Mouse (Mus musculus): ENCODE data around the gene Rab13. TPM values are rescaled to one million over a fixed set of nuclear protein-coding genes. Genes with fewer than 3 reads are reported as not detected.

The Rab13 gene
- polyA plus RNA-seq, 1 experiment from 2014 or later: 3.7 TPM

DNA sequence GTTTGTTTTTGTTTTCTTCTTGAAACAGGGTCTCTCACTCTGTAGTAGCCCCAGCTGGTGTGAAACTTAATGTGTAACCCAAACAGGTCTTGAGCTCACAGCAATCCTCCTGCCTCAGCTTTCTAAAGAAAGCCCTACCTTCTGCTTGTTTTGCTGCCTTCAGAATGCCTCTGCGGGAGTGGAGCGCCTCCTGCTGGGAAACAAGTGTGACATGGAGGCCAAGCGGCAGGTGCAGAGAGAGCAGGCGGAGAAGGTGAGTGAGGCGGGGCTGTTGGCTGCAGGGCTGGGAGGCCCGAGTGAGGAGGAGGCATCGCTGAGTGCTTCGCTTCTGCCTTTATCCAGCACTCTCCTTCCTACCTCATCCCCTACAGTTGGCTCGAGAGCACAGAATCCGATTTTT lies 10.8 kb downstream of the Rab13 start:
- no peak overlapping the region for H3K4me3 ChIP-seq (replicated peaks)
- no peak overlapping the region for H3K9ac ChIP-seq
- peaks cover 33% of the 10 kb centered on the region for H3K4me1 ChIP-seq (replicated peaks)
- H3K4me2 ChIP-seq: no peak overlapping the region
- H3K27ac ChIP-seq (replicated peaks): no peak overlapping the region
- no peaks in the 10 kb centered on the region for H3K27me3 ChIP-seq
- H3K9me3 ChIP-seq (replicated peaks): no peaks in the 10 kb centered on the region
- no peaks in the 10 kb centered on the region for H3K36me3 ChIP-seq (replicated peaks)
- WGBS (ENCODE audit: insufficient replicate concordance): 69% methylated on average over 10 of the region's 10 CpGs
- no peak for ATAC-seq (ENCODE audit: insufficient read depth)

DNA sequence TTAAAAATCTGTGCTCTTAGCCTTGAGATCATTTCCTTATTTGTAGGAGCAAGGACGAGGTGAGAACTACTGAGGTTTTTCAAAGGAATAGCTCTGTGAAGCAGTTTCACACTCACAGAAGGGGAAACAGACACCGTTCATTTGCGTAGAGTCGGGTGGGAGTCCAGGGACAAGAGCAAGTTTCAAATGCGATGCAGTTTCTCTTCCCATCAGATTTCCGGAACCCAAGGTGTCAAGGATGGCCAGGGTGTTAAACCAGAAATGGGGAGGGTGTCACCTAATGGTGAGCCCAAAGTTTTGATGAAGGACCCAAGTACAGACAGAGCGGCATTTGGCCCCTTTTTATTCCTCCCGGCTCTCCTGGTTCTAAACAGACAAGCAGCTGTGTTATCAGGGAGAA lies 17.6 kb downstream of the Rab13 start:
- H3K4me2 ChIP-seq: peak overlapping the region; percentile 91
- no peaks in the 10 kb centered on the region for H3K27me3 ChIP-seq
- peaks cover 24% of the 10 kb centered on the region for H3K36me3 ChIP-seq (replicated peaks)
- H3K9me3 ChIP-seq (replicated peaks): no peaks in the 10 kb centered on the region
- peak overlapping the region; percentile 85 for H3K27ac ChIP-seq (replicated peaks)
- ATAC-seq (ENCODE audit: insufficient read depth): no peak
- H3K4me1 ChIP-seq (replicated peaks): peaks cover 20% of the 10 kb centered on the region
- 6% methylated on average over 8 of the region's 8 CpGs for WGBS (ENCODE audit: insufficient replicate concordance)
- H3K9ac ChIP-seq: peak overlapping the region; percentile 72
- peak overlapping the region; percentile 79 for H3K4me3 ChIP-seq (replicated peaks)

DNA sequence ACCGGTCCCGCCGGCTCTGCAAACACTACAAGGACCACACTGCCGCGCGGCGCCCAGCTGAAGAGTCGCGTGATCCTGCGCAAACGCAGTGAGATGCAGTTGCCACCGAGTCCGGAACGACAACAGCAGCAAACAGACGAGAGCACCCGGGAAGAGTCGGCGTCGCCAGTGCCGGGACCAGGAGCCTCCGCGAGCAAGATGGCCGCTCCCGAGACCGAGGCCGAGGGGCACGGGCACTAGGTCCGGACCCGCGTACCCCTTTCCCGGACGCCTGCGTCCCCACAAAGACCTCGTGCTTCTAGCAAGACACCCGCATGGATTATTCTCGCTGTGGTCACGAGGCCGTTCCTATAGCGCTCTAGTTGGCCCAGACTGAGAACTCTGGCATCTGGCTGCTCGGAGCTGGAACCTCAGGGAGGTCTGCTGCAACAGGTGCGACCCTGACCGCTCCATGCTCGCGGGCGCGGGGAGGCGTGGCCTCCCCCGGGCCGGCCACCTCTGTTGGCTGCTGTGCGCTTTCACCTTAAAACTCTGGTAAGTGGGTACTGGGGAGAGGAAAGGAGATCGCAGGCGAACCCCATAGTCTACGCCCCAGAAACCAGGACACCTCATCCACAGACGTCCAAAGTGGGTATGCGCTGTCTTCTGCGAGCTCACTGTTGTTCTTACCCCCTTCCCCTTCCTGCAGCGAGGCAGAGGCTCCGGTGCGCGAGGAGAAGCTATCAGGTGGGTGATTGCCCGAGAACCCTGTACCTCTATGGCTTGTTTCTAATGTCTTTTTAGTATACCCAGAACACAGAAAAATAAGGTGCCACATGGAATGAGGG lies 18.2 kb downstream of the Rab13 start, which contains the start of gene Jtb:
Gene Jtb, plus strand, starts transcription at position 91 of the 827 bp plus-strand sequence.
- Histone ChIP-seq H3K9me3 (replicated peaks) (no peaks in the 10 kb centered on the region), H3K27ac (replicated peaks) (peak within 1 kb of the TSS; percentile 85), H3K4me2 (peak within 1 kb of the TSS; percentile 91), H3K4me1 (replicated peaks) (peaks cover 20% of the 10 kb centered on the region), H3K9ac (peak within 1 kb of the TSS; percentile 72), H3K27me3 (no peaks in the 10 kb centered on the region), H3K36me3 (replicated peaks) (peaks cover 29% of the 10 kb centered on the region), H3K4me3 (replicated peaks) (peak within 1 kb of the TSS; percentile 79)
- ATAC-seq (ENCODE audit: insufficient read depth): peak; percentile 94
- under 1% methylated on average over 61 of the region's 61 CpGs for WGBS (ENCODE audit: insufficient replicate concordance)

DNA sequence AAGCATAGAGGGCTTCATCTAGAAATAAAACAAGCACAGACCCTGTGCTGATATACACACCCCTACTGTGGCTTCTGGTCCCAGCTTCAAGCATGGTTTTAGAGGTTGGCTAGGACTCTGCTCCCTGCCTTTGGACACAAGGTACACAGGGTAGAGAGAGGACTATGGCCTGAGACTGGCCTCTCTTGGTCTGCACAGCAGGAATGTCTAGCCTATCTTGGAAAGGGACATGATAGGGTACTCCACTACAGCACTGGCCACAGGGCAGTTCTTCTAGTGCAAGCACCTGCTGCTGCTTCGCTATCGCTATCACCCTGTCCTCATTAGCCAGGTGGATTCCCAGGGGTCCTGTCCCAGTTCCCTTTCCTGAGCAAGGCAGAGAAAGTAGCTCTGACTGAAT lies 27.8 kb downstream of the Rab13 start:
- no peak overlapping the region for H3K9ac ChIP-seq
- 71% methylated on average over 2 of the region's 2 CpGs for WGBS (ENCODE audit: insufficient replicate concordance)
- no peaks in the 10 kb centered on the region for H3K27me3 ChIP-seq
- H3K27ac ChIP-seq (replicated peaks): no peak overlapping the region
- no peaks in the 10 kb centered on the region for H3K9me3 ChIP-seq (replicated peaks)
- 0 out of 2 replicates have a peak, but pooled peaks cover 3% of the 10 kb centered on the region for H3K36me3 ChIP-seq (replicated peaks)
- peak; percentile 51 for ATAC-seq (ENCODE audit: insufficient read depth)
- H3K4me1 ChIP-seq (replicated peaks): peaks cover 30% of the 10 kb centered on the region
- no peak overlapping the region for H3K4me3 ChIP-seq (replicated peaks)
- H3K4me2 ChIP-seq: no peak overlapping the region

DNA sequence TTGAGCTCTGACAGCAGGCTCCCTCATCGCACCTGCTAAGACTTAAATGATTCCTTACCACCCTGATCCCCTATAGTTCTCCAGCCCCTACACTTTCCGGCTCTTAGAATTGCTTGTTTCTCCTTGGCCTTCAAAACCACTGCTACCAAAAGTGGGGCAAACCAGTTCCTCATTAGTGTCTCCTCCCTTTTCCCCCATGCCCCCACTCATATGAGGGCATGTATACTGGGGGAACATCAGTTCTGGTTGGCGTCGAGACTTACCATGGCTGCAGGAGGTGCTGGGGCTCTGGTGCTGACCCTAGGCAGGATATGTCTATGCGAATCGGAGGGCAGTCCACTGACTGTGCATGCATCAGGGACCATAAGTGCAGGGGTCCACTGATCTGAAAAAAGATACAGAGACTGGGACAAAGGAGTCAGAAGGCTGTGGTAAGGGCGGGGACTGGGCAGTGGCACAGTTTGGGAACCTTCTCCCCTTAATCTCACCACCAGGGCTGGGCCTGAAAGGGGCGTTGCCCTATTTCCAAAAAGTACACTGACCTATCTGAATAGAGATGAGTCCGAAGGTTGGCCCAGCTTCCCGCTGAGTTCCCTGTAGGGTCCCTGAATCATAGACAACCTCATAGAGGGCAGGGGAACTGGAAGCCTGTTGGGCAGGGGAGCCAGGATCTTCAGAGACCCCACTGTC lies 28.3 kb downstream of the Rab13 start:
- WGBS (ENCODE audit: insufficient replicate concordance): 55% methylated on average over 10 of the region's 10 CpGs
- H3K4me2 ChIP-seq: no peak overlapping the region
- no peak overlapping the region for H3K27ac ChIP-seq (replicated peaks)
- H3K4me3 ChIP-seq (replicated peaks): no peak overlapping the region
- peaks cover 30% of the 10 kb centered on the region for H3K4me1 ChIP-seq (replicated peaks)
- H3K9me3 ChIP-seq (replicated peaks): no peaks in the 10 kb centered on the region
- no peaks in the 10 kb centered on the region; the same call in 1 of the 2 replicates for H3K27me3 ChIP-seq
- 0 out of 2 replicates have a peak, but pooled peaks have one; percentile 19 for ATAC-seq (ENCODE audit: insufficient read depth)
- H3K36me3 ChIP-seq (replicated peaks): no peaks in the 10 kb centered on the region
- no peak overlapping the region for H3K9ac ChIP-seq

DNA sequence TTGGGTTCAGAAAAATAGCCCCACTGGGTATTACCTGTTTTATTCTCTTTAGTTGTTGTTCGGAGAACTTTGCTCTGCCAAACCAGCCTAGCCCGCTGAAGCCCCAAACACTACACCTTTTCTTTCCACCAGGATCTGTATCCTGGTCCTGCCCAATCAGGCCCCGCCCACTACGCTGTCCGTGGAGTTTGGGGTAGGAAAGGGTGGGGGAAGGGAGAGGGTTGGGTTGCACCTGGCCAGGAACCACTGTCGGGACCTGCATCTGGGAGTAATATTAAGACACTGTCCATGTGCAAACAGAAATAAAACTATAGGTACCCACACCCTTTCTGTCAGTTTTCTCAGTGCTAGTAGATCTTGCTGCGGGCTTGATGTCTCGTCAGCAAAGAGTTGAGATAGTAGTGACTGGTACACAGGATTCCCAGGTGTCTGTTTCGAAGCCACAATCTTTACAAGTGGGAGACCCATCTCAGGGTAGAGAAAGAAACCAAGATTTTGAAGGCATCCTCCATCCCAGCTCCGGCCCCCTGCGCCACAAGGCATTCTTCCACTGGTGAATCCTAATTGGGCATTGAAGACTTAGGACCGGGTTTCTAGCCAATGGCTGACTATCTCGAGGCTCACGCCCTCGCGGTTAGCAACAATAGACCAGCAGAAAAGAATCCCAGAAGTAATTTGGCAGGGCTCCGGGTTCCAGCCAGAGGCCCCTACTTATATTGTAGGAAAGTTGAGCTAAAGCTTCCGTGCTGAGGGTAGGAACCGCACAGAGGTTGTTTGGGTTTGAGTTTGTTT lies 29.7 kb downstream of the Rab13 start, which contains the start of gene Creb3l4:
Gene Creb3l4, minus strand, starts transcription at position 529 of the 792 bp plus-strand sequence.
- no peak within 1 kb of the TSS for H3K27ac ChIP-seq (replicated peaks)
- no peaks in the 10 kb centered on the region for H3K36me3 ChIP-seq (replicated peaks)
- H3K27me3 ChIP-seq: no peaks in the 10 kb centered on the region; the same call in 1 of the 2 replicates
- H3K4me3 ChIP-seq (replicated peaks): peak within 1 kb of the TSS; percentile 26
- no peaks in the 10 kb centered on the region for H3K9me3 ChIP-seq (replicated peaks)
- H3K9ac ChIP-seq: no peak within 1 kb of the TSS
- peaks cover 38% of the 10 kb centered on the region for H3K4me1 ChIP-seq (replicated peaks)
- WGBS (ENCODE audit: insufficient replicate concordance): 34% methylated on average over 19 of the region's 19 CpGs
- no peak for ATAC-seq (ENCODE audit: insufficient read depth)
- H3K4me2 ChIP-seq: peak within 1 kb of the TSS; percentile 58

DNA sequence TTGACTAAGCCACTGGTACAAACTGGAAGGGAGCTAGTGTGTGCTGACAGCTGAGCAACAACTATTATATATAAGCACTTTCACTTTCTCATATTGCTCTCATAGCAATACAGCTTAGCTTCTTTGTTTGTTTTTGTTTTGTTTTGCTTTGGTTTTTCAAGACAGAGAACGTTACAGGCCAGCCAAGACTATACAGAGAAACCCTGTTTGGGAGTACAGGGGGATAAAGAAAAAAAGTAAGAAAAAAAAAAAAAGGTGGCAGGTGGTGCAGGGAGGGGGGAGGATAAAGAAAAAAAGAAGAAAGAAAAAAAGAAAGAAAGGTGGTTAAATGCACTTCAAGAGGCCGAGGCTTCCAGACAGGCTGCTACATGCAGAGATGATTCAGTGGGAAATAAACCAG lies 31.9 kb downstream of the Rab13 start:
- no peak overlapping the region for H3K4me3 ChIP-seq (replicated peaks)
- ATAC-seq (ENCODE audit: insufficient read depth): no peak
- H3K9ac ChIP-seq: no peak overlapping the region
- no peak overlapping the region for H3K4me2 ChIP-seq
- no peaks in the 10 kb centered on the region; the same call in 1 of the 2 replicates for H3K27me3 ChIP-seq
- no peak overlapping the region for H3K27ac ChIP-seq (replicated peaks)
- WGBS (ENCODE audit: insufficient replicate concordance): 61% methylated on average over 2 of the region's 2 CpGs
- peaks cover under 1% of the 10 kb centered on the region; the same call in 1 of the 2 replicates for H3K36me3 ChIP-seq (replicated peaks)
- H3K9me3 ChIP-seq (replicated peaks): no peaks in the 10 kb centered on the region
- H3K4me1 ChIP-seq (replicated peaks): peaks cover 48% of the 10 kb centered on the region

DNA sequence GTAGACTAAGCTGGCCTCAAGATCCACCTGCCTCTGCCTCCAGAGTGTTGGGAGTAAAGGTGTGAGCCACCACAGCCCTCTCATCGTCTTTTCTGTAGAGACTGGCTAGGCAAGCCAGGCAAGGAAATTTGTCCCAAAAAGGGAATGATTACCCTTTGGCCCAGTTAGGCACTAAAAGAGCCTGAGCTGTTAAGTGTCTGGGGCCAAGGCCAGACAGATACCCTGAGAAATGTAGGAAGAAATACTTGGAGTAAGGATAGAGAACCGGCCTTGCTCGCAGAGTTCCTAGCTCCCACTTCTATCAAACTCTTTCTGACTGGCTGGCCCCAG lies 34.1 kb downstream of the Rab13 start:
- Histone ChIP-seq H3K9ac (peak overlapping the region; percentile 69), H3K36me3 (replicated peaks) (peaks cover 15% of the 10 kb centered on the region), H3K27ac (replicated peaks) (peak overlapping the region; percentile 79), H3K4me3 (replicated peaks) (peak overlapping the region; percentile 71), H3K4me1 (replicated peaks) (peaks cover 37% of the 10 kb centered on the region), H3K4me2 (peak overlapping the region; percentile 94), H3K9me3 (replicated peaks) (no peaks in the 10 kb centered on the region), H3K27me3 (no peaks in the 10 kb centered on the region; the same call in 1 of the 2 replicates)
- ATAC-seq (ENCODE audit: insufficient read depth): peak; percentile 27
- 2% methylated on average over 3 of the region's 3 CpGs for WGBS (ENCODE audit: insufficient replicate concordance)

DNA sequence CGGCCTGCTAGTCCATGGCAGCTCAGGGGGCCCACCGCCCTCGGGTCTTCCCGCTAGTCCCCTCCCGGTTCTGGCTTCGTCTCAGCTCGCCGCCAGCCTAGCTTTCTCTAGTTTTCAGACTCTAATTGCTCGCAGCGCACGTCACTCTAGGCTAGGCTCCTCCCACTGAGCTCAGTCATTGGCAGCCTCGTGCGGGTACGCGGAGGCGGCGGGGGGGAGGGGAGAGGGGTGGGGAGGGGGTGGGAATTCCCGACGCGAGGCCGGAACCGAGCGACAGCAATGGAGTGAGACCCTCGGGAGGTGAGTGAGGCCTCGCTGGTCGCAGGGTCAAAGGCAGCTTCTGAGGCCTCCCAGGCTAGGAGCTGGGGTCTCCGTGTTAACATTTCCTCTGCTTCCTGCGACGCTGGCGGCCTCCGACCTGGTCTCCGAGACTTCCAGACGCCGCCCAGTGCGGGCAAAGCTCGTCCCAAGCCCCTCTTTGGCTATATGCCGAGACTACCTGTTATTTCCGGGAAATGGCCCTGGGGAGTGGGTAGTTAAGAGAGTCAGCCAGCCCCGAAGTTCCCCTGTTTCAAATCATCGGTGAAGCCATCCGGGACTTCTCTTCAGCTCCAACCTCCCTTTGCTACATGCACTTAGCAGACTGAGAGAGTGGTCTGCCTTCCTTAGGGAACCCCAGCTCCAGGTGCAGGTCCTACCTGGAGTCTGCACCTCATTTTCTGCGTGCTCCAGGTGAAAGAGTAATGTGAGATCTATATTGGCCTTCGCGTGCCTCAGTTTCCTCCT lies 34.7 kb downstream of the Rab13 start, which contains the start of gene Slc39a1:
Gene Slc39a1, plus strand, starts transcription at position 213 of the 786 bp plus-strand sequence.
- Histone ChIP-seq H3K27ac (replicated peaks) (peak within 1 kb of the TSS; percentile 79), H3K4me1 (replicated peaks) (peaks cover 31% of the 10 kb centered on the region), H3K27me3 (no peaks in the 10 kb centered on the region; the same call in 1 of the 2 replicates), H3K9me3 (replicated peaks) (no peaks in the 10 kb centered on the region), H3K4me2 (peak within 1 kb of the TSS; percentile 94), H3K36me3 (replicated peaks) (peaks cover 15% of the 10 kb centered on the region), H3K4me3 (replicated peaks) (peak within 1 kb of the TSS; percentile 71), H3K9ac (peak within 1 kb of the TSS; percentile 69)
- under 1% methylated on average over 44 of the region's 44 CpGs for WGBS (ENCODE audit: insufficient replicate concordance)
- ATAC-seq (ENCODE audit: insufficient read depth): peak; percentile 88

DNA sequence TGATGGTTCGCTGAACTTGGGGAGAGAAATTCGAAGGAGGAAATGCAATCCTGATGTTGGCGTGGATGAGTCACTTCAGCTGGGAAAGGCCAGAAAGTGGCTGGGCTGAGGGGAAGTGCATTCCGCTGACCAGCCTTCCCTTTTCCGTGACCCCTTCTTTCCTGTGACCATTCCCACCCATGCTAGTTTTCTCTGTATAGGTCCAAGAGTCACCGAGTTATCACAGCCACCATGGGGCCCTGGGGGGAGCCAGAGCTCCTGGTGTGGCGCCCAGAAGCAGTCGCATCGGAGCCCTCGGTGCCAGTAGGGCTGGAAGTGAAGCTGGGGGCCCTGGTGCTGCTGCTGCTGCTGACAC lies 35.2 kb downstream of the Rab13 start:
- peak overlapping the region; percentile 69 for H3K9ac ChIP-seq
- H3K27me3 ChIP-seq: no peaks in the 10 kb centered on the region; the same call in 1 of the 2 replicates
- peak overlapping the region; percentile 79 for H3K27ac ChIP-seq (replicated peaks)
- H3K4me1 ChIP-seq (replicated peaks): peaks cover 26% of the 10 kb centered on the region
- no peak for ATAC-seq (ENCODE audit: insufficient read depth)
- peaks cover 15% of the 10 kb centered on the region for H3K36me3 ChIP-seq (replicated peaks)
- peak overlapping the region; percentile 71 for H3K4me3 ChIP-seq (replicated peaks)
- WGBS (ENCODE audit: insufficient replicate concordance): under 1% methylated on average over 10 of the region's 10 CpGs
- H3K4me2 ChIP-seq: peak overlapping the region; percentile 94
- H3K9me3 ChIP-seq (replicated peaks): no peaks in the 10 kb centered on the region

All from liver, embryonic 15.5 days (tissue).